Mouse (Mus musculus) frontal cortex, postnatal 25 days (tissue): ENCODE measurements around the gene Serpinb5.
"Not testable (repeated sequence)": the region's sequence is repeated elsewhere in the genome, so short reads cannot be mapped to it uniquely, and the experiment has no call there.

Experiments used
- DNase-seq, 2 experiments: peaks; one replicate each; pipeline ENCODE4 v3.0.0; 2022; ENCODE audit warnings: low spot score in 2 of 2

Serpinb5 gene

DNA sequence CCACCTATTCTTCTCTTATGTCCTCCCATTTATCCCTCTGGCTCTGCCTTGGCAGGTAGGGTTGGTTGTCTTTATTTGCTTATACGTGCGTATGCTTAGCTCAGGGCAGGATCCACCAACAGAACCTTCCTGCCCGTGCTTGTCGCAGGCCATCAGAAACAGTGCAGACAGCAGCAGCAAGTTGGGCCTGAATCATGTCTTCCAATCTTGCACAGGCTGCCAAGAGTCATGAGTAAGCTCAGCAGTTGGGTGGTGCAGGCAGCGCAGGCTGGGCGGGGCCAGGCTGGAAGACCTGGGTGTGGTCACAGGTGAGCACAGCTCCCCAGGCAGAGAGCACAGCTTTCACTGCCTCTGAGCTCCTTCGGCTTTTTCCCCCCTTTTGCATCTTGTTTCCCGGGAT, at the start of gene Serpinb5:
TSS of gene Serpinb5 (plus strand) at position 327 of the 400 bp plus-strand sequence.
- no peak for DNase-seq

DNA sequence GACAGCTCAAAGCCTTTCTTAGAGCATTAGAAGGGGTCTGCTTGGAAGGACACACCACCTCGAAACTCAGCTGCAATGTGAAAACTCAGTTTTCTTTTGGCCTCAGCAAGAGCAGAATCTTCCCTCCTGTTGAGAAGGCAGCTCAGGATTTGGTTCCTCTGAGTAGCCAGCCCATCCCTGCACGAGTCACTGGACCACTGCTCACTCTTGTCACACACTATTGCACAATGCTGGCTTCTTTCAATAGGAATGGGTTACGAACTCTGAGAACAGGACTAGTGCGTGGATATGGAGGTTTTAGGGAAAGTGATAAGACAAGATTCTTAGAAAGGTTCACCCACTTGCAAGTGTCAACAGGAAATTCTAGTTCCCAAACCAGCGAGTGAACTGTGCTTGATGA, 46.1 kb upstream of the Serpinb5 start:
- DNase-seq, result no peak

DNA sequence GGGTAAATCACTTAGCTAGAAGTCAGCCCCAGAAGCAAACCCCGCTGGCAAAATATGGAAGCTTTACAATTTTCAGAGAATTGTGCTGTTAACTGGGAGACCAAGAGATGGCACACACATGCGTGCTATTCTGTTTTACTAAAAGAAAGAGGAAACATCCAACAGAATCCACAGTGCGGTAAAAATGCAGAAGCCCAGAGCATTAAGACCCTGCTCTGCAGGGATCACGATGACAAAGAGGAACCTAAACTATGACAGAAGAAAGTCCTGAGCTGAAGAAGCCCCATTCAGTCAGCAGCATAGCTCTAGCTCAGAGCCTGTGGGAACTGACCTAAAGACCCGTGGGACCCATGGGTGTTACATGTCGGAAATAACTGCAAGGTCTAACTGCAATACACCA, 45.7 kb upstream of the Serpinb5 start:
- no peak for DNase-seq

DNA sequence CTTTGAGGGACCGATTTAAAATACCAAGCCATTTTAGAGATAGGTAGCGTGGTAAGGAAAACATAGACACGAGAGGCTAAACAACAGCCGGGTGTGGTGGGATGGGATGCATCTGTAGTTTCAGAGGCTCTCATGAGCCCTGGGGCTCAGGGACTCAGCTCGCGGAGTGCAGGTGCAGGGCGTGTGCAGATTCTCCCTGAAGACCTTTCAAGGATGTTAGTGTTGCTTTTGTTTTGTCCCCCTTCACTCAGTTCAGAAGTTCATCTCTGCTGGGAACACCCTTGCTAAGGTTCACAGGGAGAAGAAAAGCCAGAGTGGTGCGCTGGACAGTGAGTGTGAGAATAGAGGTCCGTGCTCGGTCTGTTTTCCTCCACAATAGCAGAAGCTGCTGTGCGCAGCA, 44.2 kb upstream of the Serpinb5 start:
- DNase-seq, result no peak

DNA sequence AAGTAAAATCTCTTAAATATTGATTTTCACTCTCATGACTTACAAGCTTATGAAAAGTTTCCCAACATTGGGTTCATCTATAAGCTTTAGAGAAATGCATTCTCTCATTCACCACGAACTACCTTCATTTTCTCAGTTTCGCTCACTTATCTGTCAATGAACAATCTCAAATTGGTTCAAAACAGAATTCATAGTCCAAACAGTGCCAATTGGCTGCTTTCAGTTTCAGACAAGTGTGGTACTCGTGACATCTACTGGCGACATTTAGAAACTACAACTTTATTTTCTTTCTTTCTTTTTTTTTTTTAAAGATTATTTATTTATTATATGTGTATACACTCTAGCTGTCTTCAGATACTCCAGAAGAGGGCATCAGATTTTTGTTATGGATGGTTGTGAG, 42.6 kb upstream of the Serpinb5 start:
- no peak for DNase-seq

DNA sequence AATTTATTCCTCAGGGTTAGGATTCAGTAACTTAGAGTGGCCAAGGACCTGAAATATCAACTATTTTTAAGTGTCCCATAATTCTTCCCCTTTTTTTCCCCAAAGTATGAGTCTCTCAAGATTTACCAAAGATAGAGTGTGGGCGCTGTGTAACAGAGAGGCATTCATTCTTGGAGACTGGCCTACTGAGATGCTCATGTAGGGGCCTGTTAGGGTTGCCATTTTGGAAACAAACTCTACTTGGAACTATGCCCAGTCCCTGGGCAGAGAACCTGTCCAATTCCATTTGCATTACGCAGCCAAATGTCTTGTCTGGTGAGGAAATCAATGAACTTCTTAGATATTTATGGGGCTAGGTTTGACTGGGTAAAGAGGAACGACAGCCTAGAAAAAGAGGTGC, 38.7 kb upstream of the Serpinb5 start:
- no peak for DNase-seq

DNA sequence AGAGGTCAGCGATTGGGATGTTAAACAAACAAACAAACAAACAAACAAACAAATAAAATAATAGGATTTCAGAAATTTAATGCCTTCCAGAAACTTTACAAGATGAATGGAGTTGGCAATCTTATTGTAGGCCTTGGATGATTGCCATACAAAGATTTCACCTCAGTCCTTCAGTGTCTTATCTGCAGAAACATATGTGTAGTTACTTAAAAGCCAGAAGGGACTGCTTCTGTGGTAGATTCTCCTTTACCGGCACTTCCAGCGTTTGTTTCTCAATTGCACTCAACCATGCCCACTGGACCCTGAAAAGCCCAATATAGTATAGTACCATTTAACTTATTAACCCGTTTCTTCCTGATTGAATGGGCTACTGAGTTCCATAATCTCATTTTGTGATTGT, 32.2 kb upstream of the Serpinb5 start:
- DNase-seq, result no peak

DNA sequence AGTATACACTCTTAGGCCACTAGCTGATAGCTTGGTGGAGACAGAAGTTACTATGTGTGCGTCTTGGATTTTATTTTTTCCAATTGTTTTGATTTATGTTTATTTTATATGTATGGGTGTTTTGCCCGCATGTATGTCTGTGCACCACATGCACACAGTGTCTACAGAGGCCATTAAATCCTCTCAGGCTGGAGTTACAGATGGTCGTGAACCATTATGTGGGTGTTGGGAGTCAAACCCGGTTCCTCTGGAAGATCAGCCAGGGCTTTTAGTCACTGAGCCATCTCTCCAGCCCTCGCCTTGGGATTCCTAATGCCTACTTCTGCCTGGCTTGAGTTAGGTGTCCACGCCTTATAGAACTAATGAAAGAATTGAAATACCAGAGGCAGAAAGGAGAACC, 4.6 kb downstream of the Serpinb5 start:
- DNase-seq, result no peak

DNA sequence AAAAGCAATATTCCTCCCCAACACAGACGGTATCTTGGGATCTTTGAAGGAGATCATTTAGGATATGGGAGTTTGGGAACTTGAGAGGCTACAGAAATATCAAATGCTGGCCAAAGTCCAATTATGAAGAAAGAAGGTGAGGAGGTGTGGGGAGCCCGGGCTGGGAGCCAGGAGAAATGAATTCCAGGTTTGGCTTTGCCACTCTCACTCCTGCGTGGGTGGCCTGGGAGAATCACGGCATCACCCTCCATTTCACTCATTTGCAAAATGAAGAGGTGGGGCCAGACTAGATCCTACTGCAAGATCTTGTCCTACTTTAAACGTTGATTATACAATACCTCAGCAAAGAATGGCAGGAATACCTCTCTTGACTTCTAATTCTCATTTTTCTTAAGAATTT, 5.1 kb downstream of the Serpinb5 start:
- DNase-seq, result peak; percentile 24 to 64

DNA sequence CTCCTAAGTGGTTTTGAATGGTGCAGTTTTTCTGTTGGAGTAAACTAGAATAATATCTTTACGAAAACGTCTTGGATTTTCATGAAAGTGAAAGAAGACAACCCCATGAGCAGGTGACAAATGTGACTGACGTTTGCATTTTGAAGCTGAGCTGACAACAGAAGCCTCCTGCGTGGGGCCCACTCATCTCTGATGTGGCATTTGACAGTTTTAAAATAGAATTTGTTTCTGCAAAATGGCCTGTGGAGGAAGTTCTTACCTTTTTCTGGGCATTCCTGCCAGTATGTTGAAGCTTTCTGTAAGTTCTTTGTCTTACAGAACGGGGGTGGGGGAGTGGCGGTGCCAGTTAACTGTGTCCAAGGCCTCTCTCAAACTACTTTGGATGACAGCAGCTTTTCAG, 5.8 kb downstream of the Serpinb5 start:
- DNase-seq, result no peak

DNA sequence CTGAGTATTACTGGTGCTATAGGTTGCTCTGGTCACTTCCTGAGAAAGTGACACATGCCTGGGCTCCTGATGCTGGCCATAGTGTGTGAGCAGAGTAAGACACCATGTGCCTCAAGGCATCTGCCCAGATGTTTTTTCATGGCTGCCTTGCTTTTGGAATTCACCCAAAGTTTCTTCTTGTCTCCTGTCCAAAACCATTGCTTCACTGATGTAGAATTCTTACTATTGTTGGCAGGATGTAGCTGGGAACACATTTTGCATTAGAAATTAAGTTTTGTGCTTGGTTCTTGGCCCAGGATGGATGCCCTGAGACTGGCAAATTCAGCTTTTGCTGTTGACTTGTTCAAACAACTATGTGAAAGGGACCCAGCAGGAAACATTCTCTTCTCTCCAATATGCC, 9.0 kb downstream of the Serpinb5 start:
- no peak for DNase-seq

DNA sequence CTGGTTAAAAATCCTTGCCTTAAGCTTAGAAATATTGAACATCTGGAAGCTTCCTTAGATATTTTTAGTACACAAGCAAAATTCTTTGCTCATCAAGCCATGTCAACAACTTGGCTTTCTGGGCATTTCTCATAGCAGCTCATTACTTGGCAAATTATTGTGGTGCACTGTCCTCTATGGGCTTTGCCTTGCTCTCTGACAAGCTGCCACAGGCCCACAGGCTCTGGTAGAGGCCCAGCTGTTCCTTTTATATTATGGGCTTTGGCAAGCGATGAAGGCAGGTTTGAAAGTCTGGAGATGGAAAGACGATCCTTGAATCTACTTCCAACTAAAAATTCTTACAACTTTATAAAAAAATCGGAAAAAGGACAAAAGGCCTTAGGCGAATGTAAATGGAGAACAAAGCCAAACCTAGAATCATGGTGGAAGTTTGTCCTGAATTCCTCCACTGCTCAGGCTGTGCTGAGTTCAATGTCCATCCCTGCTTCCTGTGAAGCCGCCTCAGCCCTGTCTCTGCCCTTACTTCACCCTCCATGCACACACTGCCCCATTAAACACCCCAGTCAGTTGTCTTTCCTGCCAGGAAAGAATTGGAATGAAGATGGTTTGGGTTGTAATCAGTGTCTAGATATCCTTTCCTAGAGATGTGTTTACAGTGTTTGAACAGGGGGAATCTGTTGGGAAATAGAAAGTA, 14.4 kb downstream of the Serpinb5 start:
- DNase-seq, result no peak

DNA sequence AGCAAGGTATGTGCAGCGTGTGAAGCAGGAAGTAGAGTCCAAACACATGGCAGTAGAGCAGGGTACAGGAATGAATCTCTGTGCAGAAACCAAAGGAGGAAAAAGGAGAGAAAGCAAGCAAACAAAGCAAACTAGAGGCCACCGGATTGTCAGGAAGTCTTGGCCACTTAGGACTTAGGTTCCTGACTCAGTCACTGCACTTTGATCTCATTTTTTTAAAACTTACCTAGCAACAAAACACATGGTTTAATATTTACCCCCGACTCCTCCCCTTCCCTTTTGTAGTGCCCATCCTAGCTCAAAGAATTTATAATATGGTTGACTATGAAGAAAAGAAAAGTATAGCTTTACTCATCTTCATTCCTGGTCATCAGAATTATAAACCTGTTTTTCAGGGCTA, 15.2 kb downstream of the Serpinb5 start:
- DNase-seq, result no peak

DNA sequence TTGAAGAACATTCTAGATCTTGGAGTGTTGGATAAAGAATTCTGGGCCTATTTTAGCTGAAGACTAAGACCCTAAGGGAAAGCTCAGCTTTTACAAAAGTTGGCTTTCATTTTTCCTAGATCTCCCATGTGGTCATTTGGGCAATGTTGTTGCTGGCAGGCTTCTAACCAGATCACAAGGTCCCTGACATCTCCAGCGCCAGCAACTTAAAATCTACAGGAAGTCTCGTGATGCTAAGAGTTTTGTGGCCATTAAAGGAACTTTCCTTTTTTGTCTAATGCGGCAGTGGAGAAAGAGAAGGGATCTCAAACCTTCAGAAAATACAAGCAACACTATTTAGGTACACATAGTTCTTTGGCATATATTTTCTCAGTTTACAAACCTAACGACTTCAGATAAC, 21.8 kb downstream of the Serpinb5 start:
- no peak for DNase-seq

DNA sequence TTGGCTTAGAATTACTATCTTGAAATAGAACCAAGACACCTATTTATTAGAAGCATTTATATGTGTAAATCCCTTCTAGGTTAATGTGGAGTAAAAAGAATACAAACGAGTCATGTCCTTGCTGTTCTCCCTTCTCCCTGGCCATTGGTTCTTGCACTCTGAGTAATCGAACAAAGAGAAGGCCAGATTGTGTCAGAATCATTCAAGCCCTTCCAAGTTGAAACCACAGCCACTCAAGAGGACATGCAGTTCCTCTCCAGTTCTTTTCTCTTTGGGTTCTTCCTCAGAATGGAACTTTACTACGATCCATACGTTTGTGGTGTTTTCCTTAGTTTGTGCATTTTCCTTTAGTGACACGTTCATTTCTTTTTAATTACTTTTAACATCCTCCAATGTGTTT, 22.4 kb downstream of the Serpinb5 start:
- DNase-seq, result no peak

DNA sequence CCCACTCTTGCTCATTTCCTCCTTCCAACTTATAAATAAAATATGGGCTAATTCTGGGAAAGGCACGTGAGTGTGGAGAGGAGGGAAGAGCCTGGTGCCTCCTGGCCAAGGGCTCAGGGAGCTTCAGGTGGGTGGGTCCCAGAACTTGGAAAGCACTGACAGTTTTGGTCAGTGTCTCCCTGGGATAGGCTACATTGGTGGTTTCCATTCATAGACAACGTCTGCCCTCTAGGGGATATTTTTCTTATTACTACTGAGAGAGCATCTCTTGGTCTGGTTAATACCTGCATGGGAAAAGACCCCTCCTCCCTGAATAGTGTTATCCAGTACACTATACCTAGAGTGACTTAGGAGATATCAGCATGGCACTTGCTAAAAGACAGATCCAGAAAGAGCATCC, 22.8 kb downstream of the Serpinb5 start:
- DNase-seq, result no peak

DNA sequence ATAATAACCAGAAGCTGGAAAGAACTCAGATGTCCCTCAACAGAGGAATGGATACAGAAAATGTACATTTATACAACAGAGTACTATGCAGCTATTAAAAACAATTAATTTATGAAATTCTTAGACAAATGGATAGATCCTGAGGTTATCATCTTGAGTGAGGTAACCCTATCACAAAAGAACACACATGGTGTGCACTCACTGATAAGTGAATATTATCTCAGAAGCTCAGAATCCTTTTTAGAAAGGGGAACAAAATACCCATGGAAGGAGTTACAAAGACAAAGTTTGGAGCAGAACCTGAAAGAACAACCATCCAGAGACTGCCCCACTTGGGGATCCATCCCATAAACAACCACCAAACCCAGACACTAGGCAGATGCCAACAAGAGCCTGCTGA, 34.2 kb downstream of the Serpinb5 start:
- DNase-seq, result not testable (repeated sequence)

DNA sequence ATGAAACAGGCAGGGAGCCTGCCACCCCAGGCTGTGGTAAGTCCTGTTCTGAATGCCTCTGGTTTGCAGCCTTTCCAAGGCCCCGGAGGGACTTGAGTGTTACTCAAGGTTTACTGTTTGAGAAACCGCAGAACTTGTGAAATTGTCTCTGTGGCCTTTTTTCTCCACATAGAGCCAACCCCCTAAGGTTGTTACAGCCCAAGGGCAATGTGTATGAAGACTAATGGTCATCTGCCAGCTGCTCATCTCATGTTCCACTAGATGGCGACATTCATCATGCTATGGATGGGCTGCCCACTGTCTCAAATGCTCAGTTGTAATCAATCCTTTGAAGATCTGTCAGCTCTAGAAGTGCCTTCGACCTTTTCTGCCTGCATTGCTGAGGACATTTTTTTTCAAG, 40.4 kb downstream of the Serpinb5 start:
- no peak for DNase-seq

DNA sequence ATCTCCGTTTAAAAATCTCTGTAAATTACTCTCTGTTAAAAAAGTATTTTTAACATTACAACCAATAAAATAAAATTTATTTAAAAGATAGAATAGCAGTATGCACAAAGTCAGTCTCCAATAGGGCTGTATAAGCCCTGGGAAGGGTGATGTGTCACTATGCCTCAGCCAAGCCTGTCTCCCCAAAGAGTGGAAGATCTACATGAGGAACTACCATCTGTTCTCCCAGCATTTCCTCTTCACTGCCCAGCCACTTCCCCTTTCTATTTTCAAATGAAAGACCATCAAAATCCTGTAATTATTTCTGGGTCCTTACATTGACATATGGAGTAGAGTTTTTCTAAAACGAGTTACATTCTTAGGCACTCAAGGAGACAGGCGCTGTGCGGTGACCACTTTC, 71.0 kb downstream of the Serpinb5 start:
- DNase-seq, result no peak
